Mouse (Mus musculus): ENCODE measurements at regions not wholly inside any gene's neighbourhood (a gene's known extent, or its start where the extent isn't known, plus 50 kb on each side); places are given as distances from the start of the nearest gene placed in this dataset.

GRCm38 (mm10) chr5:119183545-119184047, 486.9 kb upstream of the Tbx3 start:
- Histone ChIP-seq H3K4me3 (ENCODE audit: low read depth, low read length) (no peak overlapping the region), H3K27me3 (replicated peaks; ENCODE audit: control insufficient read depth, insufficient read depth, low read length) (no peaks in the 10 kb centered on the region), H3K9ac (ENCODE audit: low read depth, low read length) (no peak overlapping the region), H3K4me2 (replicated peaks; ENCODE audit: low read depth) (no peak overlapping the region), H3K27ac (ENCODE audit: low read depth, low read length) (no peak overlapping the region), H3K4me1 (replicated peaks; ENCODE audit: control insufficient read depth, insufficient read depth, low read length) (no peaks in the 10 kb centered on the region; the same call in 1 of the 2 replicates), H3K9me3 (ENCODE audit: control insufficient read depth) (no peaks in the 10 kb centered on the region), H3K36me3 (ENCODE audit: control insufficient read depth, insufficient read depth) (no peaks in the 10 kb centered on the region)
- ATAC-seq: no peak
- TF ChIP-seq CTCF (IDR thresholded peaks at IDR 0.05; ENCODE audit: low read depth): no peak
- 38% methylated on average over 5 of the region's 5 CpGs for WGBS

GRCm38 (mm10) chr5:119186611-119187010, 483.9 kb upstream of the Tbx3 start:
- no peaks in the 10 kb centered on the region for H3K27me3 ChIP-seq (replicated peaks; ENCODE audit: control insufficient read depth, insufficient read depth, low read length)
- no peak overlapping the region for H3K27ac ChIP-seq (ENCODE audit: low read depth, low read length)
- no peak for TF ChIP-seq CTCF (IDR thresholded peaks at IDR 0.05; ENCODE audit: low read depth)
- H3K9me3 ChIP-seq (ENCODE audit: control insufficient read depth): no peaks in the 10 kb centered on the region
- H3K4me3 ChIP-seq (ENCODE audit: low read depth, low read length): no peak overlapping the region
- no peak overlapping the region for H3K4me2 ChIP-seq (replicated peaks; ENCODE audit: low read depth)
- H3K4me1 ChIP-seq (replicated peaks; ENCODE audit: control insufficient read depth, insufficient read depth, low read length): no peaks in the 10 kb centered on the region
- no peak overlapping the region for H3K9ac ChIP-seq (ENCODE audit: low read depth, low read length)
- ATAC-seq: no peak
- H3K36me3 ChIP-seq (ENCODE audit: control insufficient read depth, insufficient read depth): no peaks in the 10 kb centered on the region
- WGBS: 82% methylated on average over 3 of the region's 3 CpGs

- Histone ChIP-seq H3K27ac (ENCODE audit: low read depth, low read length) (no peak overlapping the region), H3K4me2 (replicated peaks; ENCODE audit: low read depth) (no peak overlapping the region), H3K9ac (ENCODE audit: low read depth, low read length) (no peak overlapping the region), H3K36me3 (ENCODE audit: control insufficient read depth, insufficient read depth) (no peaks in the 10 kb centered on the region), H3K9me3 (ENCODE audit: control insufficient read depth) (no peaks in the 10 kb centered on the region), H3K27me3 (replicated peaks; ENCODE audit: control insufficient read depth, insufficient read depth, low read length) (no peaks in the 10 kb centered on the region), H3K4me3 (ENCODE audit: low read depth, low read length) (no peak overlapping the region), H3K4me1 (replicated peaks; ENCODE audit: control insufficient read depth, insufficient read depth, low read length) (no peaks in the 10 kb centered on the region)
- TF ChIP-seq CTCF (IDR thresholded peaks at IDR 0.05; ENCODE audit: low read depth): no peak
- ATAC-seq: no peak
- 56% methylated on average over 6 of the region's 6 CpGs for WGBS
These were observed 482.0 kb upstream of the Tbx3 start for GRCm38 (mm10) chr5:119188476-119188875.

- Histone ChIP-seq H3K27me3 (replicated peaks; ENCODE audit: control insufficient read depth, insufficient read depth, low read length) (no peaks in the 10 kb centered on the region), H3K9ac (ENCODE audit: low read depth, low read length) (no peak overlapping the region), H3K36me3 (ENCODE audit: control insufficient read depth, insufficient read depth) (no peaks in the 10 kb centered on the region), H3K9me3 (ENCODE audit: control insufficient read depth) (no peaks in the 10 kb centered on the region), H3K4me1 (replicated peaks; ENCODE audit: control insufficient read depth, insufficient read depth, low read length) (no peaks in the 10 kb centered on the region), H3K27ac (ENCODE audit: low read depth, low read length) (no peak overlapping the region), H3K4me3 (ENCODE audit: low read depth, low read length) (no peak overlapping the region), H3K4me2 (replicated peaks; ENCODE audit: low read depth) (no peak overlapping the region)
- no peak for TF ChIP-seq CTCF (IDR thresholded peaks at IDR 0.05; ENCODE audit: low read depth)
- 28% methylated on average over 21 of the region's 21 CpGs for WGBS
- no peak for ATAC-seq
These were observed 476.5 kb upstream of the Tbx3 start for GRCm38 (mm10) chr5:119193699-119194681.

GRCm38 (mm10) chr5:119199906-119200305, 470.6 kb upstream of the Tbx3 start:
- Histone ChIP-seq H3K4me3 (ENCODE audit: low read depth, low read length) (no peak overlapping the region), H3K9ac (ENCODE audit: low read depth, low read length) (no peak overlapping the region), H3K9me3 (ENCODE audit: control insufficient read depth) (no peaks in the 10 kb centered on the region), H3K4me2 (replicated peaks; ENCODE audit: low read depth) (no peak overlapping the region), H3K36me3 (ENCODE audit: control insufficient read depth, insufficient read depth) (no peaks in the 10 kb centered on the region), H3K27ac (ENCODE audit: low read depth, low read length) (no peak overlapping the region), H3K4me1 (replicated peaks; ENCODE audit: control insufficient read depth, insufficient read depth, low read length) (no peaks in the 10 kb centered on the region), H3K27me3 (replicated peaks; ENCODE audit: control insufficient read depth, insufficient read depth, low read length) (no peaks in the 10 kb centered on the region)
- WGBS: 64% methylated on average over 9 of the region's 9 CpGs
- TF ChIP-seq CTCF (IDR thresholded peaks at IDR 0.05; ENCODE audit: low read depth): no peak
- no peak for ATAC-seq

GRCm38 (mm10) chr5:119201251-119201650, 469.2 kb upstream of the Tbx3 start:
- H3K36me3 ChIP-seq (ENCODE audit: control insufficient read depth, insufficient read depth): no peaks in the 10 kb centered on the region
- H3K9me3 ChIP-seq (ENCODE audit: control insufficient read depth): no peaks in the 10 kb centered on the region
- 39% methylated on average over 8 of the region's 8 CpGs for WGBS
- no peaks in the 10 kb centered on the region for H3K4me1 ChIP-seq (replicated peaks; ENCODE audit: control insufficient read depth, insufficient read depth, low read length)
- TF ChIP-seq CTCF (IDR thresholded peaks at IDR 0.05; ENCODE audit: low read depth): no peak
- no peak overlapping the region for H3K4me2 ChIP-seq (replicated peaks; ENCODE audit: low read depth)
- no peak overlapping the region for H3K4me3 ChIP-seq (ENCODE audit: low read depth, low read length)
- H3K27me3 ChIP-seq (replicated peaks; ENCODE audit: control insufficient read depth, insufficient read depth, low read length): no peaks in the 10 kb centered on the region
- no peak overlapping the region for H3K27ac ChIP-seq (ENCODE audit: low read depth, low read length)
- peak; percentile 85 for ATAC-seq
- H3K9ac ChIP-seq (ENCODE audit: low read depth, low read length): no peak overlapping the region
